Mouse (Mus musculus) limb, embryonic 11.5 days (tissue): Measurements from ENCODE around the gene Ndufa7. TPM values are rescaled to one million over a fixed set of nuclear protein-coding genes. Genes with fewer than 3 reads are reported as not detected.

ENCODE experiments used
- ATAC-seq: fragments of 200-750 bp; cut with Nextera tagmentation; 2 replicates; pipeline ENCODE4 v1.8.0; 2017; ENCODE audit warnings: low read depth; ENCODE audit not compliant: insufficient number of reproducible peaks, low FRiP score, low TSS enrichment
- DNase-seq: peaks from one replicate; pipeline ENCODE4 v3.0.0-alpha.2; 2015; ENCODE audit warnings: low spot score
- H3K27ac ChIP-seq: fragments of 300-500 bp; sonication (generic); replicated peaks from 2 replicates; pipeline ENCODE4 v1.5.1; 2014; ENCODE audit warnings: low read depth, mild to moderate bottlenecking, low read length
- H3K27me3 ChIP-seq: fragments of 300-500 bp; sonication (generic); 2 replicates; pipeline ENCODE4 v1.6.1; 2014; ENCODE audit warnings: mild to moderate bottlenecking, low read length, mixed read lengths; ENCODE audit not compliant: control insufficient read depth, insufficient read depth
- H3K36me3 ChIP-seq: fragments of 300-500 bp; sonication (generic); 2 replicates; pipeline ENCODE4 v1.6.1; 2014; ENCODE audit warnings: mild to moderate bottlenecking, low read length, moderate library complexity, mixed read lengths; ENCODE audit not compliant: control insufficient read depth, insufficient read depth
- H3K4me1 ChIP-seq: fragments of 300-500 bp; sonication (generic); 2 replicates; pipeline ENCODE4 v1.6.1; 2014; ENCODE audit warnings: low read length, mixed read lengths; ENCODE audit not compliant: control insufficient read depth, insufficient read depth
- H3K4me2 ChIP-seq: fragments of 300-500 bp; sonication (generic); 2 replicates; pipeline ENCODE4 v1.6.1; 2014; ENCODE audit warnings: low read depth, mild to moderate bottlenecking, moderate library complexity; ENCODE audit not compliant: severe bottlenecking
- H3K4me3 ChIP-seq: fragments of 300-500 bp; sonication (generic); 2 replicates; pipeline ENCODE4 v1.5.1; 2014; ENCODE audit warnings: low read depth, low read length
- H3K9ac ChIP-seq: fragments of 300-500 bp; sonication (generic); 2 replicates; pipeline ENCODE4 v1.6.1; 2014; ENCODE audit warnings: mild to moderate bottlenecking, low read length
- H3K9me3 ChIP-seq: fragments of 300-500 bp; sonication (generic); 2 replicates; pipeline ENCODE4 v1.6.1; 2016; ENCODE audit warnings: low read length; ENCODE audit not compliant: control insufficient read depth
- WGBS: fragments of 180-500 bp; shearing (Covaris S2); extraction: QIAGEN DNeasy Blood & Tissue Kit; methylation state at CpG from one replicate; pipeline ENCODE4 v1.1.7; 2014; 5-methylcytosine and 5-hydroxymethylcytosine counted together
- polyA plus RNA-seq: library from polyadenylated mRNA; unstranded; fragments of >200 nt; fragmentation: Nextera tagmentation; extraction: Ambion mirVana; gene quantifications from 2 replicates; pipeline ENCODE4 v1.2.1, GENCODE M21; 2014

Ndufa7 gene
- polyA plus RNA-seq, 1 experiment from 2014 or later, result 474 TPM

- no peaks in the 10 kb centered on the region for H3K27me3 ChIP-seq
These were observed 19.6 kb upstream of the Ndufa7 start for GRCm38 (mm10) chr17:33804745-33805144.

GRCm38 (mm10) chr17:33807181-33807888, 17.0 kb upstream of the Ndufa7 start:
- Histone ChIP-seq H3K9me3 (no peaks in the 10 kb centered on the region; the same call in 1 of the 2 replicates), H3K4me1 (no peaks in the 10 kb centered on the region), H3K36me3 (no peaks in the 10 kb centered on the region), H3K9ac (no peak overlapping the region), H3K4me3 (no peak overlapping the region), H3K4me2 (no peak overlapping the region), H3K27me3 (no peaks in the 10 kb centered on the region; the same call in 1 of the 2 replicates), H3K27ac (no peak overlapping the region)
- DNase-seq (no peak), ATAC-seq (no peak)
- 59% methylated on average over 8 of the region's 9 CpGs for WGBS

More at GRCm38 (mm10) chr17:33804745-33805144, 19.6 kb upstream of the Ndufa7 start:
- 62% methylated on average over 1 of the region's 1 CpGs for WGBS
- Histone ChIP-seq H3K9me3 (no peaks in the 10 kb centered on the region), H3K27ac (no peak overlapping the region), H3K36me3 (no peaks in the 10 kb centered on the region), H3K9ac (no peak overlapping the region), H3K4me1 (no peaks in the 10 kb centered on the region), H3K4me2 (no peak overlapping the region), H3K4me3 (no peak overlapping the region)
- no peak for DNase-seq
- no peak for ATAC-seq

GRCm38 (mm10) chr17:33808192-33808591, 16.2 kb upstream of the Ndufa7 start:
- H3K4me1 ChIP-seq, result no peaks in the 10 kb centered on the region
- no peak overlapping the region for H3K4me3 ChIP-seq
- H3K9ac ChIP-seq, result no peak overlapping the region
- no peaks in the 10 kb centered on the region for H3K36me3 ChIP-seq
- H3K27ac ChIP-seq, result no peak overlapping the region
- ATAC-seq (no peak), DNase-seq (no peak)
- WGBS, result 42% methylated on average over 10 of the region's 10 CpGs
- H3K4me2 ChIP-seq, result no peak overlapping the region
- H3K9me3 ChIP-seq, result no peaks in the 10 kb centered on the region; the same call in 1 of the 2 replicates
- H3K27me3 ChIP-seq, result no peaks in the 10 kb centered on the region; the same call in 1 of the 2 replicates

- Histone ChIP-seq H3K9me3 (no peaks in the 10 kb centered on the region; the same call in 1 of the 2 replicates), H3K4me2 (peak within 1 kb of the TSS; percentile 69), H3K9ac (peak within 1 kb of the TSS; percentile 45), H3K36me3 (no peaks in the 10 kb centered on the region), H3K4me1 (no peaks in the 10 kb centered on the region), H3K4me3 (peak within 1 kb of the TSS; percentile 48), H3K27ac (no peak within 1 kb of the TSS), H3K27me3 (no peaks in the 10 kb centered on the region; the same call in 1 of the 2 replicates)
- DNase-seq (peak; percentile 96), ATAC-seq (peak; percentile 97)
- 1% methylated on average over 36 of the region's 36 CpGs for WGBS
These were observed 13.8 kb upstream of the Ndufa7 start, which contains the start of gene Kank3 for GRCm38 (mm10) chr17:33810334-33811141. Kank3 (plus strand) TSS chr17:33810519.

- DNase-seq, result peak; percentile 29
- Histone ChIP-seq H3K9me3 (no peaks in the 10 kb centered on the region; the same call in 1 of the 2 replicates), H3K4me2 (peak overlapping the region; percentile 69), H3K4me1 (no peaks in the 10 kb centered on the region), H3K9ac (no peak overlapping the region), H3K27me3 (no peaks in the 10 kb centered on the region; the same call in 1 of the 2 replicates), H3K27ac (no peak overlapping the region), H3K4me3 (peak overlapping the region; percentile 48), H3K36me3 (no peaks in the 10 kb centered on the region)
- ATAC-seq, result no peak
- WGBS, result 33% methylated on average over 7 of the region's 7 CpGs
These were observed 13.2 kb upstream of the Ndufa7 start for GRCm38 (mm10) chr17:33811142-33811516.

GRCm38 (mm10) chr17:33812475-33812874, 11.9 kb upstream of the Ndufa7 start:
- ATAC-seq (no peak), DNase-seq (no peak)
- Histone ChIP-seq H3K27ac (no peak overlapping the region), H3K27me3 (no peaks in the 10 kb centered on the region; the same call in 1 of the 2 replicates), H3K4me1 (no peaks in the 10 kb centered on the region), H3K9me3 (no peaks in the 10 kb centered on the region; the same call in 1 of the 2 replicates), H3K36me3 (no peaks in the 10 kb centered on the region), H3K9ac (no peak overlapping the region), H3K4me2 (no peak overlapping the region), H3K4me3 (no peak overlapping the region)
- WGBS, result 63% methylated on average over 3 of the region's 3 CpGs

GRCm38 (mm10) chr17:33812990-33813389, 11.4 kb upstream of the Ndufa7 start:
- no peaks in the 10 kb centered on the region for H3K36me3 ChIP-seq
- H3K9ac ChIP-seq, result no peak overlapping the region
- 71% methylated on average over 4 of the region's 4 CpGs for WGBS
- ATAC-seq (no peak), DNase-seq (no peak)
- H3K9me3 ChIP-seq, result no peaks in the 10 kb centered on the region; the same call in 1 of the 2 replicates
- H3K27me3 ChIP-seq, result no peaks in the 10 kb centered on the region; the same call in 1 of the 2 replicates
- H3K4me3 ChIP-seq, result no peak overlapping the region
- no peak overlapping the region for H3K4me2 ChIP-seq
- H3K4me1 ChIP-seq, result peaks cover 2% of the 10 kb centered on the region; the same call in 1 of the 2 replicates
- no peak overlapping the region for H3K27ac ChIP-seq

GRCm38 (mm10) chr17:33815399-33815798, 9.0 kb upstream of the Ndufa7 start:
- no peaks in the 10 kb centered on the region; the same call in 1 of the 2 replicates for H3K9me3 ChIP-seq
- H3K36me3 ChIP-seq, result peaks cover 8% of the 10 kb centered on the region; the same call in 1 of the 2 replicates
- no peak overlapping the region for H3K27ac ChIP-seq
- 92% methylated on average over 6 of the region's 6 CpGs for WGBS
- H3K9ac ChIP-seq, result no peak overlapping the region
- DNase-seq, result no peak
- no peak for ATAC-seq
- no peaks in the 10 kb centered on the region; the same call in 1 of the 2 replicates for H3K27me3 ChIP-seq
- H3K4me1 ChIP-seq, result peaks cover 6% of the 10 kb centered on the region; the same call in 1 of the 2 replicates
- no peak overlapping the region for H3K4me3 ChIP-seq
- no peak overlapping the region for H3K4me2 ChIP-seq
